Mouse (Mus musculus) Patski (cell line): Measurements from ENCODE around the gene Gm3285. TPM values are rescaled to one million over a fixed set of nuclear protein-coding genes. Genes with fewer than 3 reads are reported as not detected.

Experiments
- ATAC-seq: fragments of 100-300 bp; one replicate; pipeline ENCODE4 v1.8.0; 2021
- CTCF ChIA-PET: fragments of 350-600 bp; sonication (Branson Sonifier 250); formaldehyde crosslinking; loops from one replicate; lab custom pipeline; 2022; ENCODE audit warnings: inconsistent platforms; lab: Charles Lee
- POLR2A ChIA-PET: fragments of 350-600 bp; sonication (Branson Sonifier 250); formaldehyde crosslinking; loops from one replicate; lab custom pipeline; 2022; ENCODE audit warnings: antibody characterized with exemption, inconsistent platforms; lab: Charles Lee
- DNase-seq: peaks from one replicate; pipeline ENCODE4 v3.0.0-alpha.2; 2011; ENCODE audit warnings: low read depth, low spot score
- H3K27me3 ChIP-seq: fragments of 371-371 bp; one replicate; pipeline ENCODE4 v1.5.1; 2021
- CTCF ChIP-seq: fragments of 100-300 bp; IDR thresholded peaks from one replicate; pipeline ENCODE4 v1.5.1; 2021
- in situ Hi-C: fragments of 300-500 bp; cut with MboI; formaldehyde crosslinking; loops from 3 replicates; pipeline ENCODE4 v1.11.1; 2018; ENCODE audit warnings: low pct_unique_long_range_greater_than_20kb, mixed read lengths
- polyA plus RNA-seq: library from polyadenylated mRNA; unstranded; gene quantifications from one replicate; pipeline ENCODE4 v1.2.3, GENCODE M21; 2021

Gm3285 gene
- polyA plus RNA-seq, 1 experiment from 2014 or later: not detected

GRCm38 (mm10) chr10:77852559-77852958 is 9.2 kb upstream of the Gm3285 start, which contains the start of gene Gm10318:
Gene Gm10318, plus strand, starts transcription at chr10:77852859.
- DNase-seq (no peak), ATAC-seq (no peak)
- H3K27me3 ChIP-seq: peaks cover 25% of the 10 kb centered on the region
- POLR2A ChIA-PET: no interaction called here
- in situ Hi-C loops: no loop called here
- CTCF ChIA-PET: no interaction called here
- TF ChIP-seq CTCF: no peak

- H3K27me3 ChIP-seq: peaks cover 26% of the 10 kb centered on the region
- no peak for TF ChIP-seq CTCF
- ATAC-seq (peak; percentile 21), DNase-seq (no peak)
- ChIA-PET CTCF (interaction anchor here (0.8 kb wide), 1 partner anchor 273 kb away, joined by 3 read pairs; no protein-coding TSS in a partner anchor), POLR2A (no interaction called here)
- in situ Hi-C loops: no loop called here
These were observed 2.4 kb downstream of the Gm3285 start for GRCm38 (mm10) chr10:77864067-77864761.

- DNase-seq: no peak
- ChIA-PET POLR2A (no interaction called here), CTCF (interaction anchor here (0.8 kb wide), 1 partner anchor 274 kb away, joined by 3 read pairs; no protein-coding TSS in a partner anchor)
- in situ Hi-C loops: no loop called here
- peaks cover 28% of the 10 kb centered on the region for H3K27me3 ChIP-seq
- no peak for ATAC-seq
- TF ChIP-seq CTCF: no peak
These were observed 3.0 kb downstream of the Gm3285 start for GRCm38 (mm10) chr10:77864762-77865143.

DNA sequence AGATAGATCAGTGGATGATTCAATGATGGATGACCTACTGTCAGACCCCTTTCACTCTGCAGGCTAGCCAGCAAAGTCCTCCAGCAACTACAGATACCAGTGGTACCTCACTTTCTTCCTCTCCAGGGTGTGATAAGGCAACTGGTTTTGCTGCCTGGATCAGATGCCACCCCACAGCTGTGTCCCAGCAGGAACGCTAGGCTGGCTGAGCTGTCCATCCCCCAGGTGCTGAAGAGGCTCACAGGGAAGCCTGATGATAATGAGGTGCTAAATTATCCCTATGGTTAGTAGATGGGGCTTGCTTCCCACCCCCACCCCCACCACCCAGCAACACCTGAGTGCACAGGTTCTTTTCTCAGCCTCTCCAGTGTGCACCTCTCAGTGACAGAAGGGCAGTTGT is 5.8 kb downstream of the Gm3285 start:
- CTCF ChIA-PET: no interaction called here
- POLR2A ChIA-PET: no interaction called here
- no peak for DNase-seq
- in situ Hi-C loops: no loop called here
- ATAC-seq: no peak
- TF ChIP-seq CTCF: no peak
- peaks cover 18% of the 10 kb centered on the region for H3K27me3 ChIP-seq

DNA sequence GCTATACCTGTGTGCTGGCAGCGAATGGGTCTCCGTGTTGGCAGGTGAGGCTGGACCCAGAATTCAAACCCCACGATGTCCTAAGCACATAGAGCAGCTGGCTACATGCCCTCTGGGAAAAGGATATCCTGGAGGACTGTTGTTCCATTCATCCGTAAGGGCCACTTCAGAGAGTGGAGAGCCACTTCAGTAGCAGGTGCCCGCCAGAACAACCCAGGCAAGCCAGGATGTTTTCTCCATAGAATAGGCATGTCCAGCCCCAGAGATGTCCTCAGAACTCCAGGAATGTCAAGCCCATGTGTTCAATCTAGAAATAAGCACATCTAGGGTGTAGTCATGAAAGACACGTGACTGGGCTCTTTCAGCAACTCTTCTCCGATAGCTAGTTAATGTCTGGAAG is 7.9 kb downstream of the Gm3285 start:
- ATAC-seq (no peak), DNase-seq (no peak)
- TF ChIP-seq CTCF: no peak
- peaks cover 8% of the 10 kb centered on the region for H3K27me3 ChIP-seq
- POLR2A ChIA-PET: no interaction called here
- in situ Hi-C loops: no loop called here
- CTCF ChIA-PET: no interaction called here

DNA sequence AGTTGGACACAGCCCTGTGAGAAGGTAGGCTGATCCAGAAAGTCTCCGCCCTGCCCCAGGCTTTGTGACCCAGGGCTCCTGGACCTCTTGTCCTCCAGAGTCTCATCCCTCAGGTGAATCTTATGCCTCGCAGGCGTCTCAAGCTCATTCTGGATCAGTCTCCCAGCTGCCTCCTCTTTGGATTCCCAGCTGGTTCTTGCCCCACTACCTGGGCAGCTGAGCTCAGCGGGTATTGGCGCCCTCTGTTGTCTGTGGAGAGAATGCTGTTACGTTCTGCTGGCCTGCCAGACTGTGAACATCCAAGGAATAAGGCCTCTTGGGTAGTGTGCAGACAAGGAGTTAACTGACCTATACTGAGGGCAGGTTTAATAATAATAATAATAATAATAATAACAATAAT is 17.2 kb downstream of the Gm3285 start:
- CTCF ChIA-PET: interaction anchor here (0.6 to 1.3 kb wide), 2 partner anchors 34 to 221 kb away, joined by 3 read pairs; no protein-coding TSS in a partner anchor
- TF ChIP-seq CTCF: no peak
- POLR2A ChIA-PET: no interaction called here
- in situ Hi-C loops: no loop called here
- ATAC-seq: no peak
- no peak for DNase-seq
- H3K27me3 ChIP-seq: peaks cover 11% of the 10 kb centered on the region

DNA sequence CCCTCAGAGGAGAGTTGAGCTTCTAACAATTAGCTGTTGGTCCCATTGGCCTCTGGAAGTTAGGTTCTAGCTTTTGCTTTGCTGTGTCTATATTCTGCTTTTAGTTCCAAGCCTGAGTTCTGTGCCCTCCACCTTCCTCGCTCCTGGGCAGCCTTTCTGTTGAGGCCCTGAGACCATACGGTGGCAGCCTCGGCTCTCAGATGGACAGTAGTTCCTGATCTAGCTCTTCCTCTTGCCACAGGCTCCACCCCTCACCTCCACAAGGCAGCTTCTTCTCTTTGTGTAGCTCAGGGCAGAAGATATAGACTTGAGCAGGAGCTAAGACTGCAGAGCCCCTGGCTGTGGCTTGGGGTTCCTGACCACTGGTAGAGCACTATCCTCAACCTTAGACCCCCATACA is 18.5 kb downstream of the Gm3285 start:
- no peak for DNase-seq
- no peak for TF ChIP-seq CTCF
- no peak for ATAC-seq
- peaks cover 18% of the 10 kb centered on the region for H3K27me3 ChIP-seq
- CTCF ChIA-PET: no interaction called here
- in situ Hi-C loops: no loop called here
- POLR2A ChIA-PET: no interaction called here

DNA sequence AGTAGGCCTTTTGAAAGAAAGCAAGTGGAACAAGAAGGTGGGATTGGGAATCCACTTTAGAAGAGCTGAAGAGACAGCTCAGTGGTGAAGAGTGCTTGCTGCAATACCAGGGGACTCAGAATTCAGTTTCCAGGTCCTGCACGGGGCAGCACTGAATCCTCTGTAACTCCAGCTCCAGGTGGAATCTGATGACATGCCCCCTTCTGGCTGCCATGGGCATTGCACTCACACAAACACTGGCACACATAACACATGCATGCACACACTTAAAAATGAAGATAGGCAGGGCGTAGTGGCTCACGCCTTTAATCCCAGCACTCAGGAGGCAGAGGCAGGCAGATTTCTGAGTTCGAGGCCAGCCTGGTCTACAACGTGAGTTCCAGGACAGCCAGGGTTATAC is 20.8 kb downstream of the Gm3285 start:
- ChIA-PET POLR2A (no interaction called here), CTCF (no interaction called here)
- no peak for TF ChIP-seq CTCF
- H3K27me3 ChIP-seq: peaks cover 11% of the 10 kb centered on the region
- DNase-seq: no peak
- in situ Hi-C loops: no loop called here
- no peak for ATAC-seq

DNA sequence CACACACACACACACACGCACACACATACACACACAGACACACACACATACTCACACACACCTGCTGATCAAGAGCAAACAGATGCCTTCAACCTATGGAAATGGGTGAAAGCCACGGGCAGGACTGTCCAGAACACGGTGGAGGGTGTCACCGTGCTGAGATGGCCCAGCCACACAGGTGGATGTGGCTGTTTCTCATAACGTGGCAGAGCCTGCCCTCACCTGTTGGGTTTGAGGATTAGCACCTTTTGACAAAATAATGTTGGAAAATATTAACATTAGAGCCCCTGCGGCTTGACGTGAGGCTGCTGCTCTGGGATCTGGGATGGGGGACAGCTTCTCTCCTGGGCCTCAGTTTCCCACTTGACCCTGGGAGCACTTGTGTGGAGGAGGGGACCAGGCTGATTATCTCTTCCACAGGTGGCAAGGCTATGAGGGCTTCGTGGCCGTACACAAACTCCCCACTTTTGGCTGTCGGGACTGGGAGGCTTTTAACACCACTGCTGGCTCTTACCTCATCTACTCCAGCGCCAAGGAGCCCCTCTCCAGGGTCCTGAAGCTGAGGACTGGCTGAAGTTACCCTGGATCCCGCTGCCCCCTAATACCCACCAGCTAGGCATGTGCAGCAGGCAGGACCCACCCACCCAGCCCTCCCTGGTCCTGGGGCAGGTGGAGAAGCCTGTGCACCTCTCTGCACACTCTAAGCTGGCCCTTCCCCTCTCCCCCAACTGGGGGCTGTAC is 24.4 kb downstream of the Gm3285 start:
- peaks cover 14% of the 10 kb centered on the region for H3K27me3 ChIP-seq
- no peak for TF ChIP-seq CTCF
- ChIA-PET POLR2A (no interaction called here), CTCF (no interaction called here)
- in situ Hi-C loops: no loop called here
- DNase-seq (no peak), ATAC-seq (no peak)

DNA sequence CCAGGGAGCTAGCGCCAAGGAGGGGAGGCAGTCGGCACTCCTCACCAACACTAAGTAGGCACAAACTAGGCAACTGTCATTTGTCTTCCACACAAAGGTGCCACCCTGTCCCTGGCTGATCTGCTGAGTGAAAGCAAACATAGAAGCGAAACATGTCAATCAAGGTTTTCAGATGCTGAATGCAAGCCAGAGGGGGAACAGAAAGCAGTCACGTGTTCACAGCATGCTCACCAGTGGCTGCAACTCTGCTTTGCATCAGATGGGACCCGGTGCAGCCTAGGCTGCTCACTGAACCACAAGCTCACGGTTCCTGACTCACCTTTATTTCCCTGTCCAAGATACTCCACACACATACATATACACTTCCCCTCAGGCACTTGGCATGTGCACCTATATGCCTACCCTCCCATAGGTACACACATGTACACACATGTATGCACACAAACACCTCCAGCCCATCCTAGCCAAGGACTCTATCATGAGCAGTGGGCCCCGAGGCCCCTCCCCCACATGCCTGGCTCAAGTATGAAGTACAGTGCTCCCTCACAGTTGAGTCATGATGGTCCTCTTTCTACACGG is 29.3 kb downstream of the Gm3285 start:
- DNase-seq (no peak), ATAC-seq (no peak)
- POLR2A ChIA-PET: no interaction called here
- in situ Hi-C loops: no loop called here
- no peak for TF ChIP-seq CTCF
- peaks cover 29% of the 10 kb centered on the region for H3K27me3 ChIP-seq
- CTCF ChIA-PET: no interaction called here

- ChIA-PET POLR2A (no interaction called here), CTCF (no interaction called here)
These were observed 33.8 kb downstream of the Gm3285 start for GRCm38 (mm10) chr10:77895562-77895961.

More at GRCm38 (mm10) chr10:77895562-77895961, 33.8 kb downstream of the Gm3285 start:
- ATAC-seq: no peak
- no peak for DNase-seq
- TF ChIP-seq CTCF: no peak
- peaks cover 43% of the 10 kb centered on the region for H3K27me3 ChIP-seq
- in situ Hi-C loops: no loop called here
